Mouse (Mus musculus): ENCODE measurements around the gene Lipi.

Gene Lipi

GRCm38 (mm10) chr16:75585961-75586360, at the start of gene Lipi:
Gene Lipi, minus strand, starts transcription at chr16:75586061.
- DNase-seq (ENCODE audit: low spot score) = no peak

GRCm38 (mm10) chr16:75627862-75628261, 42.0 kb upstream of the Lipi start:
- no peak for DNase-seq (ENCODE audit: low spot score)

GRCm38 (mm10) chr16:75617651-75618349, 31.9 kb upstream of the Lipi start:
- peak; percentile 16 for DNase-seq (ENCODE audit: low spot score)

GRCm38 (mm10) chr16:75612561-75612960, 26.7 kb upstream of the Lipi start:
- DNase-seq (ENCODE audit: low spot score) = no peak

GRCm38 (mm10) chr16:75606415-75606814, 20.6 kb upstream of the Lipi start:
- no peak for DNase-seq (ENCODE audit: low spot score)

- DNase-seq (ENCODE audit: low spot score) = no peak
Measured at GRCm38 (mm10) chr16:75593501-75594183, 7.8 kb upstream of the Lipi start.

- DNase-seq (ENCODE audit: low spot score) = peak; percentile 74
Measured at GRCm38 (mm10) chr16:75592671-75593500, 7.0 kb upstream of the Lipi start, which contains the start of gene Rbm11. Gene Rbm11, plus strand, starts transcription at chr16:75592844.

- no peak for DNase-seq (ENCODE audit: low spot score)
Measured at GRCm38 (mm10) chr16:75586466-75586865, 605 bp upstream of the Lipi start.

GRCm38 (mm10) chr16:75582279-75582678, 3.6 kb downstream of the Lipi start:
- no peak for DNase-seq (ENCODE audit: low spot score)

GRCm38 (mm10) chr16:75562910-75563309, 23.0 kb downstream of the Lipi start:
- DNase-seq (ENCODE audit: low spot score) = no peak

- no peak for DNase-seq (ENCODE audit: low spot score)
Measured at GRCm38 (mm10) chr16:75545310-75545709, 40.6 kb downstream of the Lipi start.

- DNase-seq (ENCODE audit: low spot score) = no peak
Measured at GRCm38 (mm10) chr16:75537784-75538565, 47.9 kb downstream of the Lipi start.

GRCm38 (mm10) chr16:75531705-75532104, 54.2 kb downstream of the Lipi start:
- DNase-seq (ENCODE audit: low spot score) = no peak

- DNase-seq (ENCODE audit: low spot score) = no peak
Measured at GRCm38 (mm10) chr16:75496568-75496967, 89.3 kb downstream of the Lipi start.

Measured in urinary bladder, postnatal 25 days (tissue).